Mouse (Mus musculus) stomach, embryonic 16.5 days (tissue): ENCODE data around the gene Tmprss9. TPM values are rescaled to one million over a fixed set of nuclear protein-coding genes. Genes with fewer than 3 reads are reported as not detected.

Source experiments
- ATAC-seq: fragments of 200-750 bp; cut with Nextera tagmentation; 2 replicates; pipeline ENCODE4 v1.8.0; 2017; ENCODE audit warnings: moderate number of reproducible peaks, moderate TSS enrichment; ENCODE audit not compliant: insufficient read depth, low FRiP score
- H3K27ac ChIP-seq: fragments of 300-500 bp; sonication (generic); 2 replicates; pipeline ENCODE4 v1.5.1; 2014; ENCODE audit warnings: low read length
- H3K27me3 ChIP-seq: fragments of 300-500 bp; sonication (generic); 2 replicates; pipeline ENCODE4 v1.6.1; 2014; ENCODE audit warnings: low read length, control low read depth, mixed read lengths; ENCODE audit not compliant: control insufficient read depth, insufficient read depth
- H3K36me3 ChIP-seq: fragments of 300-500 bp; sonication (generic); 2 replicates; pipeline ENCODE4 v1.6.1; 2014; ENCODE audit warnings: low read length; ENCODE audit not compliant: control insufficient read depth, insufficient read depth
- H3K4me1 ChIP-seq: fragments of 300-500 bp; sonication (generic); 2 replicates; pipeline ENCODE4 v1.6.1; 2014; ENCODE audit warnings: low read length, control low read depth, mixed read lengths; ENCODE audit not compliant: control insufficient read depth, insufficient read depth
- H3K4me2 ChIP-seq: fragments of 300-500 bp; sonication (generic); 2 replicates; pipeline ENCODE4 v1.6.1; 2014; ENCODE audit warnings: low read depth, low read length, mixed read lengths
- H3K4me3 ChIP-seq: fragments of 300-500 bp; sonication (generic); replicated peaks from 2 replicates; pipeline ENCODE4 v1.5.1; 2014; ENCODE audit warnings: mild to moderate bottlenecking, low read length
- H3K9ac ChIP-seq: fragments of 300-500 bp; sonication (generic); 2 replicates; pipeline ENCODE4 v1.6.1; 2014; ENCODE audit warnings: low read length
- H3K9me3 ChIP-seq: fragments of 300-500 bp; sonication (generic); replicated peaks from 2 replicates; pipeline ENCODE4 v1.6.1; 2016; ENCODE audit warnings: low read length, control low read depth; ENCODE audit not compliant: control insufficient read depth
- WGBS: fragments of 180-500 bp; shearing (Covaris S2); extraction: QIAGEN DNeasy Blood & Tissue Kit; methylation state at CpG from one replicate; pipeline ENCODE4 v1.1.7; 2014; 5-methylcytosine and 5-hydroxymethylcytosine counted together
- polyA plus RNA-seq: library from polyadenylated mRNA; unstranded; fragments of >200 nt; fragmentation: Nextera tagmentation; extraction: Ambion mirVana; gene quantifications from 2 replicates; pipeline ENCODE4 v1.2.1, GENCODE M21; 2015

Gene Tmprss9
- polyA plus RNA-seq, 1 experiment from 2014 or later, result not detected

DNA sequence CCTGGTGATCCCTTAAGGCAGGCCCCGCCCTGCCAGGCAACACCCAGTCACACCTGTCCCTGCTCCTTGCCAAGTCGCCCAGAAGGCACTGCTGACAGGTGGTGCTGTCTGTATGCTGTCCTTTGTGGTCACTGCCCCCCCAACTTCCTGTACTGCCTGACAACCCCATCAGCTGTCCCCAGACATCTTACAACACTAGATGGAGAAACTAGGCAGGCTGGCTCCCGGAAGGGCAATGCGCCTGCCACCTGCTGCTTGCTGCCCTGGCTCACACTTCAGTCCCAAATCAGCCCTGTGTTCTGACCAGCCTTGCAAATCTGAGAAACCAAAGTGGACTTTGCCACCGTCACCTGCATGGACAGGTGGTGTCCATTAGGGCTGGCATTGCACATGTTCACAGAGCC, 42.6 kb downstream of the Tmprss9 start:
- Histone ChIP-seq H3K9me3 (no peaks in the 10 kb centered on the region), H3K4me3 (no peak overlapping the region), H3K4me1 (peaks cover 17% of the 10 kb centered on the region), H3K4me2 (no peak overlapping the region), H3K27ac (no peak overlapping the region), H3K9ac (peak overlapping the region; percentile 39; the same call in 1 of the 2 replicates), H3K27me3 (no peaks in the 10 kb centered on the region), H3K36me3 (no peaks in the 10 kb centered on the region)
- ATAC-seq, result no peak
- WGBS, result 78% methylated on average over 5 of the region's 5 CpGs

DNA sequence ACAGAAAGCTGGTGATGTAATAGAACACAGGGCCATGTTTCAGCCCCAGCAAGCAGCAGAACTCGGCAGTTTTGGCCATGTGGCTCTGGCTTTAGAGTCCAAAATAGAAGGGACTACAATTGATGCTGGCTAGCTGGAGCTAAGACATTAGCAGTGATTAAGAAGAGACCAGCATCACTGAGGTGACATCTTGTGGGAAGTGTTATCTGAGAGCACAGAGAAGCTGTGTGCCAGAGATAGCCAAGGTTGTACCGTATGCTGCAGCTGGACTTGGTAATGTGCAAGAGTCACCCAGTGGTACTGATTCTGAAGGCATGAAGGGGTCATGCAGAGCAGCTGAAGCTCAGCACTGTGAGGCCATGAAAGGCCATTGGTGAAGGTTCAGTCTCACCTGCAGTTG, 43.6 kb downstream of the Tmprss9 start:
- Histone ChIP-seq H3K9me3 (no peaks in the 10 kb centered on the region), H3K9ac (no peak overlapping the region), H3K36me3 (no peaks in the 10 kb centered on the region), H3K27me3 (no peaks in the 10 kb centered on the region), H3K4me2 (no peak overlapping the region), H3K4me3 (no peak overlapping the region), H3K4me1 (peaks cover 17% of the 10 kb centered on the region), H3K27ac (no peak overlapping the region)
- WGBS, result 78% methylated on average over 2 of the region's 2 CpGs
- ATAC-seq, result no peak

GRCm38 (mm10) chr10:80915736-80916135, 44.1 kb downstream of the Tmprss9 start:
- Histone ChIP-seq H3K9me3 (no peaks in the 10 kb centered on the region), H3K4me1 (peaks cover 17% of the 10 kb centered on the region), H3K9ac (no peak overlapping the region), H3K4me2 (no peak overlapping the region), H3K36me3 (no peaks in the 10 kb centered on the region), H3K27ac (no peak overlapping the region), H3K4me3 (no peak overlapping the region), H3K27me3 (no peaks in the 10 kb centered on the region)
- 83% methylated on average over 4 of the region's 4 CpGs for WGBS
- ATAC-seq, result no peak

- peaks cover 24% of the 10 kb centered on the region for H3K4me1 ChIP-seq
- peak overlapping the region; percentile 79 for H3K27ac ChIP-seq
- H3K4me2 ChIP-seq, result peak overlapping the region; percentile 95
- peak overlapping the region; percentile 97 for H3K4me3 ChIP-seq
- peak; percentile 57; the same call in 1 of the 2 replicates for ATAC-seq
- 2% methylated on average over 15 of the region's 15 CpGs for WGBS
- peak overlapping the region; percentile 93 for H3K9ac ChIP-seq
- no peaks in the 10 kb centered on the region for H3K9me3 ChIP-seq
- H3K27me3 ChIP-seq, result no peaks in the 10 kb centered on the region
- H3K36me3 ChIP-seq, result no peaks in the 10 kb centered on the region
Observed at GRCm38 (mm10) chr10:80917336-80917778, 45.7 kb downstream of the Tmprss9 start.

DNA sequence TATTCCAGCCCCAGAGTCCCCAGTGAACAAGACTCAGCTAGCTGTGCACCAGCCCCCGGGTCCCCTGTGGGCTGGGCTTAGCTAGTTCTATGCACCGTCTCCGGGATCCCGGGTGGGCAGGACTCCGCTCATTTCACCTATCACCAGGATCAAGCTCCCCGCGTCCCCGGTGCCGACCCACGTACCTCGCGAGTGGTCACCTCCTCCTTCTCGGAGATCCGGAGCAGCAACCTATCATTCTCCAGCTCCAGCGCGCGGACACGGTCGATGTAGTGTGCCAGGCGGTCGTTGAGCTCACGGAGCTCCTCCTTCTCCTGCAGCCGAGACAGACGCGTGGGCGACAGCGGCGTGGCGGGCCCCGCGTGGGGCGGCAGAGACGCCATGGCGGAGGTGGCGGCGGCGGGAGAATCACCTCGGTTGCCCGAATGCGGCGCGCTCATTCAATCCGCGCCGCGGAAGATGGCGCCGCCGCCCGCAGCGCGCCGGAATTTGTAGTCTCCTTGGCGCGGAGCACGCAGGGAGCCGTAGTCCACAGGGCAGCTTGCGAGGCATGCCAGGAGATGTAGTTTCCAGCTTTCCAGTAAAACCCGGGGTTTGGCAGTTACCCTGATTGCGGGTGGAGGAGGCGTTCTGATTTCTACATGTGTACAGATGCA, 46.3 kb downstream of the Tmprss9 start, which contains the start of gene Lmnb2:
TSS of gene Lmnb2 (minus strand) at position 467 of the 656 bp plus-strand sequence.
- peaks cover 24% of the 10 kb centered on the region for H3K4me1 ChIP-seq
- no peaks in the 10 kb centered on the region for H3K27me3 ChIP-seq
- no peaks in the 10 kb centered on the region for H3K36me3 ChIP-seq
- peak within 1 kb of the TSS; percentile 97 for H3K4me3 ChIP-seq
- peak; percentile 38; the same call in 1 of the 2 replicates for ATAC-seq
- peak within 1 kb of the TSS; percentile 93 for H3K9ac ChIP-seq
- peak within 1 kb of the TSS; percentile 79 for H3K27ac ChIP-seq
- WGBS, result under 1% methylated on average over 61 of the region's 61 CpGs
- no peaks in the 10 kb centered on the region for H3K9me3 ChIP-seq
- peak within 1 kb of the TSS; percentile 95 for H3K4me2 ChIP-seq

DNA sequence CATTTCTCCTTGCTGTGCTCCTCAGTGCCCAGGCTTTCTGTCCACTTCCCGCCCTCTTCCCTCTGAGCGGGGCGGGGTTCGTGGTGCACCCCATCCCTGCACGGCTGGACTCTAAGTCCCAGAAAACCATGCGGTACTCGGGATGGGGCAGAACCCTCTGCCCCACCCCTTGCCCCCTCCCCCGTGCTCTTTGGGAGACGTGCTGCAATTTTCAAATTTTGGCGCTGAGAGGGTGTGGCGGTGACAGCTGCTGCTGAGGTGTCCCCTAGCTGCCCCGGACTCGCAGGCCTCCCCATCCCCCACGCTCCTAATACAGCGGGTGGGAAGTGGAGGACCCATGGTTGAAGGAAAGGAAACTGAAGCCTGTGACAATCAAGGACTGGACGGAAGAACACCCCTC, 50.3 kb downstream of the Tmprss9 start:
- peak; percentile 50; the same call in 1 of the 2 replicates for ATAC-seq

DNA sequence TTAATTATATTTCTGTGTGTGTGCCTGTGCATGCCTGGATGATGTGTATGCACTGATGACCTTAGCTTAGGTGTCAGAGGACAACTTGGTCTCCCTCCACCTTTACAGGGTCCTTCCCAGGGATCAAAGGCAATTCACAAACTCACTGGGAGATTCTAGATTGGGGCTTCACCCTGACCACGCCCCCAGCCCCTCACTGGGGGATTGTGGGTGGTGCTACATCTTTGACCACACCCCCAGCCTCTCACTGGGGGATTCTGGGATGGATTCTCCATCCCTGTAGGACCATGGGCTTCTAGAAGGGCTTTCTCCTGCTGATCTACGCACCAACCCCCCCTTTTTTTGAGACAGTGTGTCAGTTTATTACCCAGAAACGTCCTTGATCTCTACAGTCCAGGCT, 53.8 kb downstream of the Tmprss9 start:
- no peak overlapping the region for H3K4me2 ChIP-seq
- no peaks in the 10 kb centered on the region for H3K9me3 ChIP-seq
- no peaks in the 10 kb centered on the region for H3K27me3 ChIP-seq
- H3K36me3 ChIP-seq, result no peaks in the 10 kb centered on the region
- H3K4me3 ChIP-seq, result no peak overlapping the region
- 43% methylated on average over 3 of the region's 3 CpGs for WGBS
- no peak for ATAC-seq
- peaks cover 8% of the 10 kb centered on the region for H3K4me1 ChIP-seq
- H3K27ac ChIP-seq, result no peak overlapping the region
- no peak overlapping the region for H3K9ac ChIP-seq

More for the DNA sequence above, 50.3 kb downstream of the Tmprss9 start:
- Histone ChIP-seq H3K9me3 (no peaks in the 10 kb centered on the region), H3K4me1 (peaks cover 12% of the 10 kb centered on the region), H3K4me2 (peak overlapping the region; percentile 55), H3K4me3 (peak overlapping the region; percentile 33), H3K36me3 (no peaks in the 10 kb centered on the region), H3K27me3 (no peaks in the 10 kb centered on the region), H3K27ac (peak overlapping the region; percentile 14), H3K9ac (peak overlapping the region; percentile 64)
- WGBS, result 5% methylated on average over 16 of the region's 16 CpGs

DNA sequence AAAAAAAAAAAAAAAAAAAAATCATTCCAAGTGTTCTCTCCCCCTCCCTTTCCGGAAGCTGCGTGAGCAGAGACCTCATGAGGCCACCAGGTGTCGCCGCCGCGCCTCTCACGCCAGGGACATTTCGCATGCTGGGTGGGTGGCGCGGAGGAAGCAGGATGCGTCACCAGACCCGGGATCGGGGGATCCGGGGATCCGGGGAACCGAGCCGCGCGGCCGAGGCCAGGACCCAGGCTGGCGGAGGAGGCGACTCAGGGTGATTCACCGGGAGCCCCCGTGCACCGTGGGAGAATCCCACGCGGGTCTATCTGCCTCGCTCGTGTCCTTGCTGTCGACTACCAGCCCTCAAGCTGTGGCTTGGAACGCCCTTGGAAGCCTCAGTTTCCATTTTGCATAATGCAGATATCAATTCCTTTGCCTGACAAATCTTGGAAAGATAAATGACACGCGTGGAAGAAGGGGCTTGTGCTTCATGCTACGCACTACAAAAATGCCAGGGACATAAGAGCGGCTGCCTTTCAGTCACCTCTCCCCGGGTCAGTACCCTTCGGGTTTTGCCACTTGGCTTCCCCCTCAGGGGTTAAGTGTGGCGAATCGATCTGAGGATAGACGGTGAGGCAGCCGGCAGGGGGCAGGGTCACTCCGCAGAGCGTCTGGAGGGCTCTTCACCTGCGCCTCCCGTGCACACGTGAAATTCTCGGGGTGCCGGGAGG, 57.1 kb downstream of the Tmprss9 start:
- under 1% methylated on average over 48 of the region's 48 CpGs for WGBS
- no peaks in the 10 kb centered on the region for H3K9me3 ChIP-seq
- H3K4me3 ChIP-seq, result peak overlapping the region; percentile 69
- peak overlapping the region; percentile 83 for H3K9ac ChIP-seq
- peaks cover 32% of the 10 kb centered on the region for H3K4me1 ChIP-seq
- peak overlapping the region; percentile 88 for H3K4me2 ChIP-seq
- peak overlapping the region; percentile 91 for H3K27ac ChIP-seq
- no peaks in the 10 kb centered on the region for H3K36me3 ChIP-seq
- peaks cover 3% of the 10 kb centered on the region; the same call in 1 of the 2 replicates for H3K27me3 ChIP-seq
- peak; percentile 48 for ATAC-seq
